Comparison of ENCODE assay signal across 28 mouse cellular contexts in the genomic region with DNA sequence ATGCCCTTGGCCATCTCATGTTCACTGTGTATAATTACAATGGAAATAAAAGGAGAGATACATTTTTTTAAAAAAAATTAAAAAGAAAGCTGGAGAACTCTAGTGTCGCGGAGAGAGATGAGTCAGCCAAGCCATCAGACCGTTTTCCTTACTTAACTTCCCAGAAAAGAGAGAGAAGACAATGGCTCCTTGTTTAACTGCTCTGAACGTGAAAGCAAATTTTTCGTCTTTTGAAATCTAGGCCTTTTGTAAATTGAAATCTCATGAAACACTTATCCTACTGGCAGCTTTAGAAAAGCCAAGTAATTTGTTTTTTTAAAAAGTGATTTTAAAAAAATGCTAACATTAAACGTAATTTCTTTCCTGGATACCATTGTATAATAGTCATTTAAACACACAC.
"Had no signal": no experiment of that assay in that cellular context is flagged by ENCODE, and none has a peak within 500 bp of the region (broad histone marks: within the 10 kb centered on the region; RNA-seq: fewer than 3 reads in every experiment).

No protein-coding gene starts in this region.

- H3K4me3 ChIP-seq: gastrocnemius, adult 2 months; heart, embryonic 10.5 days; heart, embryonic 12.5 days; hindbrain, embryonic 10.5 days; hindbrain, embryonic 12.5 days; intestine, embryonic 15.5 days; kidney, embryonic 15.5 days; limb, embryonic 13.5 days; limb, embryonic 15.5 days; liver, embryonic 12.5 days had no signal

- H3K4me2 ChIP-seq: heart, embryonic 12.5 days; hindbrain, embryonic 12.5 days; hindbrain, embryonic 14.5 days; intestine, embryonic 15.5 days; kidney, embryonic 15.5 days; limb, embryonic 13.5 days; limb, embryonic 15.5 days; liver, embryonic 12.5 days had no signal

- H3K27me3 ChIP-seq: hindbrain, embryonic 12.5 days; intestine, embryonic 15.5 days; kidney, embryonic 15.5 days; limb, embryonic 13.5 days; limb, embryonic 15.5 days had no signal

- H3K9me3 ChIP-seq: heart, embryonic 10.5 days; heart, embryonic 12.5 days; hindbrain, embryonic 10.5 days; hindbrain, embryonic 12.5 days; intestine, embryonic 15.5 days; kidney, embryonic 15.5 days; limb, embryonic 13.5 days; limb, embryonic 15.5 days; liver, embryonic 12.5 days had no signal

- H3K4me1 ChIP-seq: heart, embryonic 10.5 days; hindbrain, embryonic 10.5 days; hindbrain, embryonic 12.5 days; intestine, embryonic 15.5 days; kidney, embryonic 15.5 days; limb, embryonic 13.5 days; limb, embryonic 15.5 days; liver, embryonic 12.5 days had no signal

- H3K27ac ChIP-seq: gastrocnemius, adult 2 months; heart, embryonic 10.5 days; hindbrain, embryonic 10.5 days; hindbrain, embryonic 12.5 days; hindbrain, embryonic 14.5 days; intestine, embryonic 15.5 days; kidney, embryonic 15.5 days; kidney, postnatal 0 days; limb, embryonic 13.5 days; limb, embryonic 15.5 days; liver, embryonic 12.5 days; liver, embryonic 14.5 days had no signal

- H3K9ac ChIP-seq: heart, embryonic 12.5 days; hindbrain, embryonic 12.5 days; hindbrain, embryonic 14.5 days; intestine, embryonic 15.5 days; kidney, embryonic 15.5 days; limb, embryonic 13.5 days; limb, embryonic 15.5 days; liver, embryonic 12.5 days; liver, embryonic 14.5 days had no signal

- ATAC-seq: hindbrain, embryonic 16.5 days; inflammation-experienced regulatory T-cells, adult 6 months; intestine, embryonic 15.5 days; liver, embryonic 12.5 days had no signal

- DNase-seq: gastrocnemius, adult 2 months; gastrocnemius, postnatal 10 days; gastrocnemius, postnatal 25 days; heart, adult 18-20 months; heart, postnatal 10 days; heart, postnatal 4 days; kidney, adult 11 months; kidney, adult 2 months; kidney, adult 9 months; kidney, postnatal 14 days; kidney, postnatal 36 days; layer of hippocampus, adult 9-11 months; layer of hippocampus, postnatal 36 days; left cerebral cortex, postnatal 4 days had no signal

- H3K36me3 ChIP-seq: heart, embryonic 10.5 days; heart, embryonic 12.5 days; hindbrain, embryonic 10.5 days; hindbrain, embryonic 12.5 days; intestine, embryonic 15.5 days; kidney, embryonic 15.5 days; limb, embryonic 13.5 days; limb, embryonic 15.5 days; liver, embryonic 12.5 days had no signal
